Mouse (Mus musculus): ENCODE results near the gene Arg2.

Arg2 gene

GRCm38 (mm10) chr12:79130299-79131177 is at the start of gene Arg2:
Gene Arg2, plus strand, starts transcription at chr12:79130777.
- DNase-seq (ENCODE audit: low read depth in 1 of 2, low spot score in 2 of 2): peak in 1 of 2 experiments; percentile 51

- DNase-seq (ENCODE audit: low read depth in 1 of 2, low spot score in 2 of 2): peak; percentile 42 to 64
Measured at GRCm38 (mm10) chr12:79089182-79089812, 41.3 kb upstream of the Arg2 start, which contains the start of gene Pigh. Gene Pigh, minus strand, starts transcription at chr12:79089651.

GRCm38 (mm10) chr12:79092569-79092968 is 38.0 kb upstream of the Arg2 start:
- peak in 1 of 2 experiments; percentile 40 for DNase-seq (ENCODE audit: low read depth in 1 of 2, low spot score in 2 of 2)

GRCm38 (mm10) chr12:79097106-79097752 is 33.3 kb upstream of the Arg2 start:
- DNase-seq (ENCODE audit: low read depth in 1 of 2, low spot score in 2 of 2): no peak

- DNase-seq (ENCODE audit: low read depth in 1 of 2, low spot score in 2 of 2): no peak
Measured at GRCm38 (mm10) chr12:79103773-79104172, 26.8 kb upstream of the Arg2 start.

GRCm38 (mm10) chr12:79104544-79104943 is 26.0 kb upstream of the Arg2 start:
- no peak for DNase-seq (ENCODE audit: low read depth in 1 of 2, low spot score in 2 of 2)

- no peak for DNase-seq (ENCODE audit: low read depth in 1 of 2, low spot score in 2 of 2)
Measured at GRCm38 (mm10) chr12:79105312-79105711, 25.3 kb upstream of the Arg2 start.

GRCm38 (mm10) chr12:79118991-79119390 is 11.6 kb upstream of the Arg2 start:
- no peak for DNase-seq (ENCODE audit: low read depth in 1 of 2, low spot score in 2 of 2)

- no peak for DNase-seq (ENCODE audit: low read depth in 1 of 2, low spot score in 2 of 2)
Measured at GRCm38 (mm10) chr12:79122820-79123219, 7.8 kb upstream of the Arg2 start.

GRCm38 (mm10) chr12:79131178-79131675 is 650 bp downstream of the Arg2 start:
- no peak for DNase-seq (ENCODE audit: low read depth in 1 of 2, low spot score in 2 of 2)

GRCm38 (mm10) chr12:79131706-79132460 is 1.3 kb downstream of the Arg2 start:
- DNase-seq (ENCODE audit: low read depth in 1 of 2, low spot score in 2 of 2): peak in 1 of 2 experiments; percentile 36

GRCm38 (mm10) chr12:79134676-79135075 is 4.1 kb downstream of the Arg2 start:
- no peak for DNase-seq (ENCODE audit: low read depth in 1 of 2, low spot score in 2 of 2)

GRCm38 (mm10) chr12:79135105-79135504 is 4.5 kb downstream of the Arg2 start:
- no peak for DNase-seq (ENCODE audit: low read depth in 1 of 2, low spot score in 2 of 2)

GRCm38 (mm10) chr12:79136949-79137348 is 6.4 kb downstream of the Arg2 start:
- no peak for DNase-seq (ENCODE audit: low read depth in 1 of 2, low spot score in 2 of 2)

GRCm38 (mm10) chr12:79138999-79139398 is 8.4 kb downstream of the Arg2 start:
- DNase-seq (ENCODE audit: low read depth in 1 of 2, low spot score in 2 of 2): no peak

- no peak for DNase-seq (ENCODE audit: low read depth in 1 of 2, low spot score in 2 of 2)
Measured at GRCm38 (mm10) chr12:79139417-79139816, 8.8 kb downstream of the Arg2 start.

- peak in 1 of 2 experiments; percentile 13 for DNase-seq (ENCODE audit: low read depth in 1 of 2, low spot score in 2 of 2)
Measured at GRCm38 (mm10) chr12:79140811-79141210, 10.2 kb downstream of the Arg2 start.

- no peak for DNase-seq (ENCODE audit: low read depth in 1 of 2, low spot score in 2 of 2)
Measured at GRCm38 (mm10) chr12:79141384-79141783, 10.8 kb downstream of the Arg2 start.

- DNase-seq (ENCODE audit: low read depth in 1 of 2, low spot score in 2 of 2): no peak
Measured at GRCm38 (mm10) chr12:79149653-79150052, 19.1 kb downstream of the Arg2 start.

GRCm38 (mm10) chr12:79162876-79163275 is 32.3 kb downstream of the Arg2 start:
- no peak for DNase-seq (ENCODE audit: low read depth in 1 of 2, low spot score in 2 of 2)

GRCm38 (mm10) chr12:79169173-79169572 is 38.6 kb downstream of the Arg2 start:
- DNase-seq (ENCODE audit: low read depth in 1 of 2, low spot score in 2 of 2): no peak

Data from monocyte, adult 2 months (primary cell).